Comparison of ENCODE assay signal across 14 mouse cellular contexts in the genomic region with DNA sequence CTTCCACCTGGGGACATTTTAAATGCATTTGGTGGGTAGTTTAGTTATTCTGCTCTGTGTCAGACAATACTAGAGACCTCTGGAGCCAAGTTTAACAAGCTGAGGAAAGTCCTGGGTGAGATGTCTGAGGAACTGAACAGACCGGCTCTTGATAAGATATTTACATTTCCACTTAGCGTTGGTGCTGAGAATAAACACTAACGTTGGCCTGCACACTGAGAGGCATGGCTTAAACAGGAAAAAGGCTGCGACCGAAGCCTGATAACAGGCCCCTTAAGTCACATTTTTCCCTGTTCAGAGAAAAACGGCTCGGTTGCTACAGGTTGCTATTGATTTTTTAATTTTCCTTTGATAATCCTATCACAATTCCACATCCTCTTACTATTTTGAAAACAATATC. TPM values are rescaled to one million over a fixed set of nuclear protein-coding genes. Genes with fewer than 3 reads are reported as not detected.
"Had no signal": no experiment of that assay in that cellular context is flagged by ENCODE, and none has a peak within 500 bp of the region (broad histone marks: within the 10 kb centered on the region; RNA-seq: fewer than 3 reads in every experiment).

No protein-coding gene starts in this region.

- H3K4me3 ChIP-seq: limb, embryonic 10.5 days; liver, embryonic 15.5 days; megakaryocyte, embryonic 14.5 days; midbrain, embryonic 15.5 days; neural tube, embryonic 12.5 days had no signal

- H3K27me3 ChIP-seq: liver, embryonic 15.5 days; midbrain, embryonic 15.5 days; neural tube, embryonic 12.5 days had no signal

- H3K4me2 ChIP-seq: liver, embryonic 11.5 days; liver, embryonic 15.5 days; midbrain, embryonic 11.5 days; midbrain, embryonic 15.5 days; neural tube, embryonic 12.5 days had no signal

- H3K4me1 ChIP-seq: liver, embryonic 15.5 days; megakaryocyte, embryonic 14.5 days; midbrain, embryonic 15.5 days; neural tube, embryonic 12.5 days had no signal

- ATAC-seq: intestine, postnatal 0 days; midbrain, embryonic 15.5 days had no signal

- H3K27ac ChIP-seq: limb, embryonic 10.5 days; liver, embryonic 15.5 days; macrophage; midbrain, embryonic 15.5 days; neural tube, embryonic 12.5 days had no signal

- H3K9me3 ChIP-seq: limb, embryonic 10.5 days; liver, embryonic 15.5 days; midbrain, embryonic 15.5 days; neural tube, embryonic 12.5 days had no signal

- H3K9ac ChIP-seq: liver, embryonic 15.5 days; midbrain, embryonic 15.5 days; neural tube, embryonic 12.5 days had no signal

- DNase-seq: kidney, adult 8-10 months; kidney, postnatal 25 days; thymus, postnatal 4 days had no signal

- H3K36me3 ChIP-seq: limb, embryonic 10.5 days; liver, embryonic 15.5 days; midbrain, embryonic 15.5 days; neural tube, embryonic 12.5 days had no signal

RNA-seq across cellular contexts. Expression of a gene that starts 12.1 kb away (rescaled TPM):
- total RNA-seq: monocyte, adult 5-6 weeks; neutrophil, adult 5-6 weeks had no signal
- polyA plus RNA-seq: liver, embryonic 11.5 days; liver, embryonic 15.5 days; macrophage; midbrain, embryonic 11.5 days had no signal
